Mouse (Mus musculus) lung, adult 2 months (tissue): ENCODE measurements around the gene Lama2.

Experiments used
- CTCF ChIP-seq: fragments of 200-500 bp; IDR thresholded peaks from 2 replicates; pipeline ENCODE4 v1.5.1; 2011; ENCODE audit warnings: mild to moderate bottlenecking, low read length, control low read depth; ENCODE audit not compliant: insufficient read depth
- POLR2A ChIP-seq: fragments of 200-500 bp; IDR thresholded peaks from 2 replicates; pipeline ENCODE4 v1.6.1; 2011; ENCODE audit warnings: low read depth, mild to moderate bottlenecking, control low read depth, low read length, borderline replicate concordance; ENCODE audit errors: extremely low read depth

DNA sequence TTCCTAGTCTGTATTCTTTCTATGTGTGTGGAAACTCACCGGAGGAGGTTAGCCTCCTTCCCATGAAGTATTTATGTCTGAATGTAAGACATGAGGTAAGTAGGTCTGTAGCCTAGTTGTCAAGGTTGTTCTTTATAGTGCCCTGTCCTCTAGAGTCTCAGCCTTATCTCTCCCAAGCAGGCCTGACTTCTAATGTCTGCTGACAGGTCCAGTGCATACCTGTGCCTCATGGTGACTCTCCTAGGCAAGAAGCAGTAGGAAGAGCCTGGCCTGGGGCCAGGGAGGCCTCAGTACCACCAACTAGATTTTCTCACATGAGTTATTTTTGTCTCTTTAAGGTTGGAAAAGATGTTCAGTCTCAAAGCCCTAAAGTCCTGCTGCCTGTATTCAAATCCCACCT is 483.8 kb downstream of the Lama2 start:
- no peak for TF ChIP-seq POLR2A
- TF ChIP-seq CTCF, result no peak
